Mouse (Mus musculus): ENCODE measurements at regions not wholly inside any gene's neighbourhood (a gene's known extent, or its start where the extent isn't known, plus 50 kb on each side); places are given as distances from the start of the nearest gene placed in this dataset.

GRCm38 (mm10) chr12:92509494-92509893, 660.5 kb upstream of the Sel1l start:
- ATAC-seq (ENCODE audit: extremely low read depth, insufficient number of reproducible peaks, low FRiP score, poor library complexity, severe bottlenecking): no peak

GRCm38 (mm10) chr12:92508796-92509489, 660.0 kb upstream of the Sel1l start:
- no peak for ATAC-seq (ENCODE audit: extremely low read depth, insufficient number of reproducible peaks, low FRiP score, poor library complexity, severe bottlenecking)

- ATAC-seq (ENCODE audit: extremely low read depth, insufficient number of reproducible peaks, low FRiP score, poor library complexity, severe bottlenecking): no peak
Observed at GRCm38 (mm10) chr12:92483984-92484383, 635.0 kb upstream of the Sel1l start.

- ATAC-seq (ENCODE audit: extremely low read depth, insufficient number of reproducible peaks, low FRiP score, poor library complexity, severe bottlenecking): no peak
Observed at GRCm38 (mm10) chr12:92474293-92475062, 625.5 kb upstream of the Sel1l start.

DNA sequence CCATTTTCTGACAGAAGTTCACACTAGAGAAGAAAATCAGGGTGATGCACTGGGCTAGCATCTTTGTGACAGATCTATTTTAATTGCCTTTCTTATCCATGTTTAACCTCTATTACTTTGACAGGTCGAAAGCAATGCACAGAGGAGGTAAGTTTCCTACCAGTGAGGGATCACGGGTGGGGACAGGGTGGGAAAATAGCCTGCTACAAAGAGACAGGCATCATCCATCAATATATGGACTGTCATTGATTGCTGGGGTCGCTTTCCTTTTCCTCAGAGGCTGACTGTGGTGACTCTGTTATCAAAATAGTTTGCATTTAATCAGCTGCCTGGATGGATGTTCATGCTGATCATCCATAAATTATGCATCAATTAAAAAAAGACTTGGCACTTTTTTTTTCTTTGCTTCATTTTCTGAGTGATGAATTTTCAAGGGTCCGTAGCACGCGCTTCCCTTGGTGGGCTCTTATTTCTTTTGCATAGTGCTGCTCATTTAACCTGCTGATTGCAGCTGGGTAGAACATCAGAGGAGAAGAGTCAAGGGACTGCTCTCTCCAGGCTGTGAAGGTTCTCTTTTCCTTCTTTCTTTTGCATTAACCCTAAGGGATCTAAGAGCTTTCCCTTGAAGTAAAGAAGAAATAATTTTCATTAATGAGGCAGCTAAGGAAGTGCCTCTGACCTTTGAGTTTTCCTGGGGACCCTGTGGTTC, 602.3 kb upstream of the Sel1l start:
- no peak for ATAC-seq (ENCODE audit: extremely low read depth, insufficient number of reproducible peaks, low FRiP score, poor library complexity, severe bottlenecking)

GRCm38 (mm10) chr12:92418458-92418857, 569.5 kb upstream of the Sel1l start:
- ATAC-seq (ENCODE audit: extremely low read depth, insufficient number of reproducible peaks, low FRiP score, poor library complexity, severe bottlenecking): no peak

- no peak for ATAC-seq (ENCODE audit: extremely low read depth, insufficient number of reproducible peaks, low FRiP score, poor library complexity, severe bottlenecking)
Observed at GRCm38 (mm10) chr12:92405506-92405905, 556.5 kb upstream of the Sel1l start.

- ATAC-seq (ENCODE audit: extremely low read depth, insufficient number of reproducible peaks, low FRiP score, poor library complexity, severe bottlenecking): no peak
Observed at GRCm38 (mm10) chr12:92400987-92401386, 552.0 kb upstream of the Sel1l start.

GRCm38 (mm10) chr12:92386195-92386594, 537.2 kb upstream of the Sel1l start:
- no peak for ATAC-seq (ENCODE audit: extremely low read depth, insufficient number of reproducible peaks, low FRiP score, poor library complexity, severe bottlenecking)

- no peak for ATAC-seq (ENCODE audit: extremely low read depth, insufficient number of reproducible peaks, low FRiP score, poor library complexity, severe bottlenecking)
Observed at GRCm38 (mm10) chr12:92384266-92384937, 535.4 kb upstream of the Sel1l start.

DNA sequence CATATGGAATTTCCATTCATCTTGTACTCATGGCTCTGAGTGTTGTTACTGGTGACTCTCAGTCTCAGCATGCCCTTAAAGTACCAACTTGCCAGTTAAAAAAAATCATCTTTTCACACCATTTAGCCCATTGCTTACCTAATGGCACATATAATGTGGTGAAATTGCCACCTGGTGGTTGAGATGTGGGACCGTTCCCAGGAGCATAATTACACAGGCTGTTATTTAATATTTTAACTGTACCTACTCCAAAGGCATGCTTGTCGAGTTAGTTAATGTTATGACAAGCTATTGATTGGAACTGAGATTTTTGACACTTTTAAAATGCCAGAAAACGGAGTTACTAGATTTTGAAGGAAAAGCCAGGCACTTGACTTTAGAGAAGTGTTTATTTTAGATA, 530.2 kb upstream of the Sel1l start:
- ATAC-seq (ENCODE audit: extremely low read depth, insufficient number of reproducible peaks, low FRiP score, poor library complexity, severe bottlenecking): no peak

GRCm38 (mm10) chr12:92365926-92366325, 517.0 kb upstream of the Sel1l start:
- ATAC-seq (ENCODE audit: extremely low read depth, insufficient number of reproducible peaks, low FRiP score, poor library complexity, severe bottlenecking): no peak

DNA sequence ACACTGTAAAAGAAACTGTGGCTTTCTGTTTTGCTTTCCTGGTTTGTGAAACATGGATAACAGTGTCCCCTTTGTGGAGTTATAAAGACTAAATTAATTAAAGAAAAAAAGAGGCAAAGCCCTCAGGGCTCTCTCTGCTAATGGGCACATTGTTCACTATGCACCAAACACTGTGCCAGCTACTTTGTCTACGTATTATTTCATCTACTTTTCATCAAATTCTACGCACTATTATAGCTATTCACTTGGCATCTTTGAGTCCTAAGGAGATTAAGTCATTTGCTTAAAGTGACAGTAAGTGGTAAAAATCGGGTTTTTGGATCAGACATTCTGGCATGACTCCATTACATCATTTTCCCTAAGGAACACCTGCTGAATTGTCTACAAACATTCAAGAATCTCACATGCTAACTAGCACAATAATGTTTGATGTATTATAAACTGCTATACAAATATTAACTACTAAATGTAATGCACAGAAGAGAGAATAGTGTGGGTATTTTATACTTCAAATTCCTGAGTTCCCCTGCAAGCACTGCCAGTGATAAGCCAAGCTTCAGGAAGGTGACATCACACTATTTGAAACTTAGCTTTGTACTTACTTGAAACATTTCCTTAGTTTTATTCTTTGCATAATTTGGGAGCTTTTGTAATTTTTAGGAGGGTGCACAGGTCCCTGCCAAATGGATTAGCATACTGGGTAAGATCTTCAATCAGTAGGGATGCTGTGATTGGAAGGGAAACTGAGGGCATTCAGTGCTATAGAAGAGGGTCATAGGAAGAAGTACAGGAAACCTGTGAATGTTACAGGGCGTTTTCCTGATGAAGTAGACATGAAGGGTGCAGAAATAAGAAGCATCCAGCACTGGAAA, 504.7 kb upstream of the Sel1l start:
- ATAC-seq (ENCODE audit: extremely low read depth, insufficient number of reproducible peaks, low FRiP score, poor library complexity, severe bottlenecking): no peak

- ATAC-seq (ENCODE audit: extremely low read depth, insufficient number of reproducible peaks, low FRiP score, poor library complexity, severe bottlenecking): no peak
Observed at GRCm38 (mm10) chr12:92318241-92318640, 469.3 kb upstream of the Sel1l start.

DNA sequence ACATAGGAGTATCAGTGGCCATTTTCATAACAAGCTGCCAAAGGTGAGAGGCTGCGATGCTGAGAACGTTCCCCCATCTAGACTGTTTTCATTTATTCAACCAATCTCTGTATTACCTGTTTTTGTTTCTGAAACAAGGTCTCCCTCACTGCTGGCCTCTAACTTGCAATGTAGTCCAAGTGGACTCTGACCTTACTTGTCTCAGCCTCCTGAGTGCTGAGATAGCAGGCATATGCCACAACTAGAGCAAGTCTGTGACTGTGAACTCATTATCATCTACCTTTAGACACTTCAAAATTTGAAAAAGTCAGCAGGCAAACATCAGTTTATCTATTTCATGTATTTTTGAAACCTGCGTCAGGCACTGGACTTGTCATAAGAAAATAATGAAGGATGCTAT, 468.7 kb upstream of the Sel1l start:
- ATAC-seq (ENCODE audit: extremely low read depth, insufficient number of reproducible peaks, low FRiP score, poor library complexity, severe bottlenecking): no peak

- ATAC-seq (ENCODE audit: extremely low read depth, insufficient number of reproducible peaks, low FRiP score, poor library complexity, severe bottlenecking): no peak
Observed at GRCm38 (mm10) chr12:92316285-92316684, 467.3 kb upstream of the Sel1l start.

DNA sequence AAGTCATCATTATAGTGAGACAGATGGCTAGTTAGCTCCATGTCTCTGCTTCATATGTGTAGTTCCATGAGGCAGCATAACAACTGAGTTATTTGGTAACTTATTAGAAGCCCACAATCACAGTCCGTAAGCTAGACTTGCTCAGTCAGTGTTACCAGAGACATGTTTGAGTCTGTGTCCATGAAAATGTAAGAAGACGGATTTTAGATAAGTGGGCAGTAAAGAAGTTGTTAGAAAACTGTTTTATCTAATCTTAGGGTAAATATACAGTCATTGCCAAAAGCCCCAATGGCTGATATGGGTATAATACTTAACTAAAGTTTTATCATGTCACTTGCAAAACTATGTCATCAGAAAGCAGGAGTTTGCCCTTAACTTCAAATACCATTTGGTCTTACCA, 466.9 kb upstream of the Sel1l start:
- no peak for ATAC-seq (ENCODE audit: extremely low read depth, insufficient number of reproducible peaks, low FRiP score, poor library complexity, severe bottlenecking)

DNA sequence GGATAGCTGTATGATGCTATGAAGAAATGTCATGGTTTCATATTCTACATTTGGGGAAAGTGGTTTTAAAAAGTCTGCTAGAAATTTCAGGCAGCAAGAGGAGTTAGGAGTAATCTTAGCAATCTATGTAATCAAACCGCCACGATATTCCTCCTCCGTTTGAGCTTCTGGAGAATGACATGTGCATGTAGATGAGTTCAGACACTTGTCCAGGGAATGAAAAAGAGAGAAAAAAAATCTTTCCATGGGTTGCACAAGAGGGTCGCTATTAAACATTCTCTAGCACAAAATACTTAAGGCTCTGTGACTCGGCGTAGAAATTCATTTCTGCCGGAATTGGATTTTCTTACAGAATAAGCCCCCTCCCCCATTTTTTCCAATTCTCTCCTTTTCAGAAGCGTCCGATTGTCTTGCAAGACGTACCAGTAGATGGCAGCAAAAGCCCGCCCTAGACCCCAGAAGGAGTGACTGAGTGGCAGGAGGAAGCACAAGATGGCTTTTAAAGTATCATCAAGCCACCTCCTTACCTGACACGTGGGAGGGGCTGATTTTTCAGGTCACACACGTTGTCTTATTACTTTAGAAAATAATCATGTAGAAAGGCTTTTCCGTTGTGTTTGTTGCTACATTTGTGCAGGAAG, 454.1 kb upstream of the Sel1l start:
- ATAC-seq (ENCODE audit: extremely low read depth, insufficient number of reproducible peaks, low FRiP score, poor library complexity, severe bottlenecking): 0 out of 2 replicates have a peak, but pooled peaks have one; percentile 33
